Mouse (Mus musculus) limb, embryonic 12.5 days (tissue): ENCODE measurements around the gene Ermp1. TPM values are rescaled to one million over a fixed set of nuclear protein-coding genes. Genes with fewer than 3 reads are reported as not detected.

Experiments
- polyA plus RNA-seq: library from polyadenylated mRNA; unstranded; fragments of >200 nt; fragmentation: Nextera tagmentation; extraction: Ambion mirVana; gene quantifications from 2 replicates; pipeline ENCODE4 v1.2.1, GENCODE M21; 2016

Ermp1 gene
- polyA plus RNA-seq, 1 experiment from 2014 or later: 18.3 TPM

Other genes starting within 250 kb of the Ermp1 start
- gene Pdcd1lg2, start 237.5 kb downstream of the Ermp1 start, polyA plus RNA-seq: not detected in 2 replicates
- 25.6 and 26.5 TPM in 2 replicates for gene Ric1, start 126.1 kb downstream of the Ermp1 start, polyA plus RNA-seq
- not detected in 2 replicates for gene Mlana, start 49.4 kb upstream of the Ermp1 start, polyA plus RNA-seq
- gene 9930021J03Rik, start 157.6 kb upstream of the Ermp1 start, polyA plus RNA-seq: 6.8 and 6.9 TPM in 2 replicates
- 27.3 and 27.4 TPM in 2 replicates for gene Ranbp6, start 164.6 kb upstream of the Ermp1 start, polyA plus RNA-seq